Mouse (Mus musculus): ENCODE measurements around the gene Brcc3.
A peak's percentile ranks its signal among the peaks of the same experiment; 100 is the strongest.

Gene Brcc3

GRCm38 (mm10) chrX:75415936-75416785 lies at the start of gene Brcc3, which contains the start of the genes Cmc4 and Mtcp1:
Brcc3 (plus strand) TSS chrX:75416628.
Cmc4 (minus strand) TSS chrX:75416584.
Mtcp1 (minus strand) TSS chrX:75416588.
- DNase-seq (ENCODE audit: low read depth, low spot score) = peak; percentile 96

GRCm38 (mm10) chrX:75370197-75370596 lies 46.2 kb upstream of the Brcc3 start:
- no peak for DNase-seq (ENCODE audit: low read depth, low spot score)

- DNase-seq (ENCODE audit: low read depth, low spot score) = no peak
Observed at GRCm38 (mm10) chrX:75372666-75373425, 43.6 kb upstream of the Brcc3 start.

- DNase-seq (ENCODE audit: low read depth, low spot score) = no peak
Observed at GRCm38 (mm10) chrX:75376815-75377214, 39.6 kb upstream of the Brcc3 start.

- no peak for DNase-seq (ENCODE audit: low read depth, low spot score)
Observed at GRCm38 (mm10) chrX:75381176-75381575, 35.3 kb upstream of the Brcc3 start.

GRCm38 (mm10) chrX:75381699-75382098 lies 34.7 kb upstream of the Brcc3 start:
- DNase-seq (ENCODE audit: low read depth, low spot score) = no peak

- peak; percentile 94 for DNase-seq (ENCODE audit: low read depth, low spot score)
Observed at GRCm38 (mm10) chrX:75382195-75382771, 34.1 kb upstream of the Brcc3 start, which contains the start of the genes Fundc2 and F8. Fundc2 (plus strand) TSS chrX:75382399. F8 (minus strand) TSS chrX:75382615.

- no peak for DNase-seq (ENCODE audit: low read depth, low spot score)
Observed at GRCm38 (mm10) chrX:75399471-75399870, 17.0 kb upstream of the Brcc3 start.

- no peak for DNase-seq (ENCODE audit: low read depth, low spot score)
Observed at GRCm38 (mm10) chrX:75402668-75403067, 13.8 kb upstream of the Brcc3 start.

GRCm38 (mm10) chrX:75403350-75403749 lies 13.1 kb upstream of the Brcc3 start:
- DNase-seq (ENCODE audit: low read depth, low spot score) = no peak

- DNase-seq (ENCODE audit: low read depth, low spot score) = no peak
Observed at GRCm38 (mm10) chrX:75409711-75410110, 6.7 kb upstream of the Brcc3 start.

GRCm38 (mm10) chrX:75454597-75454996 lies 38.2 kb downstream of the Brcc3 start:
- DNase-seq (ENCODE audit: low read depth, low spot score) = no peak

GRCm38 (mm10) chrX:75475182-75475644 lies 58.8 kb downstream of the Brcc3 start:
- DNase-seq (ENCODE audit: low read depth, low spot score) = peak; percentile 74

- no peak for DNase-seq (ENCODE audit: low read depth, low spot score)
Observed at GRCm38 (mm10) chrX:75489886-75490285, 73.5 kb downstream of the Brcc3 start.

Measured in brain, adult 2 months (tissue).